In genomic region chr5:145083201-145083600, GRCm38 (mm10) we compare ENCODE assay signal across 12 mouse cellular contexts. TPM values are rescaled to one million over a fixed set of nuclear protein-coding genes. Genes with fewer than 3 reads are reported as not detected.
DNase-seq lines count a peak whose midpoint lies in the region; ATAC-seq and TF ChIP-seq lines count a peak whose summit lies in the region.
"Not testable (repeated sequence)": the region's sequence is repeated elsewhere in the genome, so short reads cannot be mapped to it uniquely, and the experiment has no call there.
"Had no signal": no experiment of that assay in that cellular context is flagged by ENCODE, and none has a peak within 500 bp of the region (broad histone marks: within the 10 kb centered on the region; RNA-seq: fewer than 3 reads in every experiment).

No protein-coding gene starts in this region.

- WGBS in embryonic facial prominence, embryonic 11.5 days, result 53% methylated on average over 6 of the region's 6 CpGs
- WGBS in forebrain, embryonic 16.5 days, result 56% methylated on average over 6 of the region's 6 CpGs
- 50% methylated on average over 6 of the region's 6 CpGs for WGBS in hindbrain, embryonic 11.5 days
- 50% methylated on average over 6 of the region's 6 CpGs for WGBS in kidney, embryonic 15.5 days
- WGBS in liver, embryonic 12.5 days (ENCODE audit: insufficient replicate concordance), result 41% methylated on average over 6 of the region's 6 CpGs
- 52% methylated on average over 6 of the region's 6 CpGs for WGBS in midbrain, embryonic 11.5 days
- 44% methylated on average over 6 of the region's 6 CpGs for WGBS in olfactory bulb, adult 2 months

- peak; percentile 7 for DNase-seq in CD4-positive, CD25-positive, alpha-beta regulatory T cell, adult 2 months (ENCODE audit: low read depth, low spot score)
- DNase-seq in embryonic facial prominence, embryonic 11.5 days (ENCODE audit: low spot score); hindbrain, embryonic 11.5 days (ENCODE audit: low spot score); midbrain, embryonic 11.5 days (ENCODE audit: low spot score, missing footprints): not testable (repeated sequence)

- TF ChIP-seq POLR2A in olfactory bulb, adult 2 months (IDR thresholded peaks at IDR 0.05; ENCODE audit: insufficient read depth, low read depth, low read length), result not testable (repeated sequence)

- peak overlapping the region; percentile 85 for H3K4me3 ChIP-seq in embryonic facial prominence, embryonic 11.5 days (ENCODE audit: low read depth, low read length)
- peak overlapping the region; percentile 96 for H3K4me3 ChIP-seq in forebrain, embryonic 16.5 days (replicated peaks; ENCODE audit: low read length)
- H3K4me3 ChIP-seq in hindbrain, embryonic 11.5 days (ENCODE audit: low read depth, low read length), result peak overlapping the region; percentile 72
- peak overlapping the region; percentile 95 for H3K4me3 ChIP-seq in kidney, embryonic 15.5 days (replicated peaks)
- peak overlapping the region; percentile 78 for H3K4me3 ChIP-seq in liver, embryonic 12.5 days
- H3K4me3 ChIP-seq in midbrain, embryonic 11.5 days (ENCODE audit: low read depth, low read length), result peak overlapping the region; percentile 85
- H3K4me3 ChIP-seq in olfactory bulb, adult 2 months (ENCODE audit: insufficient read depth, low read depth, low read length), result peak overlapping the region; percentile 90

- H3K27ac ChIP-seq in embryonic facial prominence, embryonic 11.5 days (replicated peaks; ENCODE audit: low read depth, low read length); olfactory bulb, adult 2 months (ENCODE audit: insufficient read depth, low read depth, low read length): not testable (repeated sequence)
- H3K27ac ChIP-seq in forebrain, embryonic 16.5 days (ENCODE audit: low read length), result peak overlapping the region; percentile 89
- H3K27ac ChIP-seq in hindbrain, embryonic 11.5 days (ENCODE audit: low read depth, low read length), result peak overlapping the region; percentile 79
- H3K27ac ChIP-seq in kidney, embryonic 15.5 days, result peak overlapping the region; percentile 79
- peak overlapping the region; percentile 69 for H3K27ac ChIP-seq in liver, embryonic 12.5 days
- peak overlapping the region; percentile 56; the same call in 1 of the 2 replicates for H3K27ac ChIP-seq in midbrain, embryonic 11.5 days (ENCODE audit: low read depth, low read length)

- not testable (repeated sequence) for H3K9me3 ChIP-seq in embryonic facial prominence, embryonic 11.5 days (replicated peaks; ENCODE audit: control insufficient read depth, low read length); forebrain, embryonic 16.5 days (ENCODE audit: control insufficient read depth, low read length); hindbrain, embryonic 11.5 days (ENCODE audit: control insufficient read depth, low read length); kidney, embryonic 15.5 days (replicated peaks); liver, embryonic 12.5 days (replicated peaks); midbrain, embryonic 11.5 days (ENCODE audit: control insufficient read depth, low read length)

- TF ChIP-seq CTCF in olfactory bulb, adult 2 months (IDR thresholded peaks at IDR 0.05; ENCODE audit: insufficient read depth, low read depth, low read length), result not testable (repeated sequence)

- H3K4me2 ChIP-seq in embryonic facial prominence, embryonic 11.5 days (ENCODE audit: low read depth, low read length), result peak overlapping the region; percentile 25; the same call in 1 of the 2 replicates
- peak overlapping the region; percentile 90 for H3K4me2 ChIP-seq in forebrain, embryonic 16.5 days (ENCODE audit: low read length)
- H3K4me2 ChIP-seq in hindbrain, embryonic 11.5 days (replicated peaks; ENCODE audit: low read depth, low read length), result peak overlapping the region; percentile 74
- H3K4me2 ChIP-seq in kidney, embryonic 15.5 days, result peak overlapping the region; percentile 78
- H3K4me2 ChIP-seq in liver, embryonic 12.5 days, result peak overlapping the region; percentile 84
- H3K4me2 ChIP-seq in midbrain, embryonic 11.5 days, result peak overlapping the region; percentile 92

- not testable (repeated sequence) for H3K27me3 ChIP-seq in embryonic facial prominence, embryonic 11.5 days (ENCODE audit: control insufficient read depth, insufficient read depth, low read length); forebrain, embryonic 16.5 days (replicated peaks; ENCODE audit: control insufficient read depth, insufficient read depth, low read length); hindbrain, embryonic 11.5 days (ENCODE audit: control insufficient read depth, insufficient read depth, low read length); kidney, embryonic 15.5 days; liver, embryonic 12.5 days (replicated peaks); midbrain, embryonic 11.5 days (ENCODE audit: control insufficient read depth, insufficient read depth, low read length)

- H3K9ac ChIP-seq in embryonic facial prominence, embryonic 11.5 days (replicated peaks; ENCODE audit: low read length), result peak overlapping the region; percentile 84
- peak overlapping the region; percentile 95 for H3K9ac ChIP-seq in forebrain, embryonic 16.5 days (replicated peaks; ENCODE audit: low read depth, low read length)
- peak overlapping the region; percentile 75 for H3K9ac ChIP-seq in hindbrain, embryonic 11.5 days (ENCODE audit: low read depth, low read length)
- H3K9ac ChIP-seq in kidney, embryonic 15.5 days, result peak overlapping the region; percentile 99
- peak overlapping the region; percentile 91 for H3K9ac ChIP-seq in liver, embryonic 12.5 days
- H3K9ac ChIP-seq in midbrain, embryonic 11.5 days (ENCODE audit: low read length), result peak overlapping the region; percentile 84

- not testable (repeated sequence) for H3K4me1 ChIP-seq in embryonic facial prominence, embryonic 11.5 days (ENCODE audit: control insufficient read depth, insufficient read depth, low read length); forebrain, embryonic 16.5 days (replicated peaks; ENCODE audit: control insufficient read depth, insufficient read depth, low read length); hindbrain, embryonic 11.5 days (replicated peaks; ENCODE audit: control insufficient read depth, insufficient read depth, low read length); midbrain, embryonic 11.5 days (ENCODE audit: control insufficient read depth, insufficient read depth, low read length); olfactory bulb, adult 2 months (ENCODE audit: control insufficient read depth, insufficient read depth, low read length)
- H3K4me1 ChIP-seq in kidney, embryonic 15.5 days, result peaks cover 15% of the 10 kb centered on the region
- peaks cover 26% of the 10 kb centered on the region for H3K4me1 ChIP-seq in liver, embryonic 12.5 days

- not testable (repeated sequence) for ATAC-seq in embryonic facial prominence, embryonic 11.5 days (replicated peaks; ENCODE audit: insufficient number of reproducible peaks, low FRiP score, low TSS enrichment, low read depth); liver, embryonic 12.5 days
- ATAC-seq in forebrain, embryonic 16.5 days, result peak; percentile 8
- peak; percentile 43 for ATAC-seq in hindbrain, embryonic 11.5 days (ENCODE audit: low FRiP score)
- peak; percentile 14; the same call in 1 of the 2 replicates for ATAC-seq in kidney, embryonic 15.5 days (replicated peaks; ENCODE audit: low FRiP score)
- peak; percentile 49 for ATAC-seq in midbrain, embryonic 11.5 days (ENCODE audit: low FRiP score)

- not testable (repeated sequence) for H3K36me3 ChIP-seq in embryonic facial prominence, embryonic 11.5 days (replicated peaks; ENCODE audit: control insufficient read depth, insufficient read depth, low read depth, low read length); forebrain, embryonic 16.5 days (ENCODE audit: control insufficient read depth, insufficient read depth); hindbrain, embryonic 11.5 days (ENCODE audit: control insufficient read depth, insufficient read depth, low read length); midbrain, embryonic 11.5 days (ENCODE audit: control insufficient read depth, insufficient read depth, low read length)
- H3K36me3 ChIP-seq in kidney, embryonic 15.5 days, result peaks cover 14% of the 10 kb centered on the region; the same call in 1 of the 2 replicates
- peaks cover 20% of the 10 kb centered on the region for H3K36me3 ChIP-seq in liver, embryonic 12.5 days

RNA-seq across cellular contexts. Expression of gene Arpc1a, which starts 0.4 kb away (rescaled TPM):
- polyA plus RNA-seq in embryonic facial prominence, embryonic 11.5 days (2014; fragmentation: Nextera tagmentation; extraction: Ambion mirVana), result 157 and 161 TPM in 2 replicates
- polyA plus RNA-seq in forebrain, embryonic 16.5 days (2015; fragmentation: Nextera tagmentation; extraction: Ambion mirVana), result 247 and 259 TPM in 2 replicates
- polyA plus RNA-seq in hindbrain, embryonic 11.5 days (2014; fragmentation: Nextera tagmentation; extraction: Ambion mirVana), result 179 and 185 TPM in 2 replicates
- 138 and 140 TPM in 2 replicates for polyA plus RNA-seq in kidney, embryonic 15.5 days (2015; fragmentation: Nextera tagmentation; extraction: Ambion mirVana)
- 74.5 and 75.5 TPM in 2 replicates for polyA plus RNA-seq in liver, embryonic 12.5 days (2016; fragmentation: Nextera tagmentation; extraction: Ambion mirVana)
- polyA plus RNA-seq in midbrain, embryonic 11.5 days (2014; fragmentation: Nextera tagmentation; extraction: Ambion mirVana), result 179 and 183 TPM in 2 replicates
- polyA plus RNA-seq in olfactory bulb, adult 2 months (2012; ENCODE audit: insufficient read depth, insufficient read length, low replicate concordance, missing spikeins), result not detected in 2 replicates

RNA-seq across cellular contexts. Expression of gene Kpna7, which starts 0.6 kb away (rescaled TPM):
- not detected in 2 replicates for polyA plus RNA-seq in embryonic facial prominence, embryonic 11.5 days (2014; fragmentation: Nextera tagmentation; extraction: Ambion mirVana)
- not detected in 2 replicates for polyA plus RNA-seq in forebrain, embryonic 16.5 days (2015; fragmentation: Nextera tagmentation; extraction: Ambion mirVana)
- polyA plus RNA-seq in hindbrain, embryonic 11.5 days (2014; fragmentation: Nextera tagmentation; extraction: Ambion mirVana), result not detected in 2 replicates
- polyA plus RNA-seq in kidney, embryonic 15.5 days (2015; fragmentation: Nextera tagmentation; extraction: Ambion mirVana), result not detected in 2 replicates
- 0.05 TPM in 2 replicates for polyA plus RNA-seq in liver, embryonic 12.5 days (2016; fragmentation: Nextera tagmentation; extraction: Ambion mirVana)
- polyA plus RNA-seq in midbrain, embryonic 11.5 days (2014; fragmentation: Nextera tagmentation; extraction: Ambion mirVana), result not detected in 2 replicates
- not detected in 2 replicates for polyA plus RNA-seq in olfactory bulb, adult 2 months (2012; ENCODE audit: insufficient read depth, insufficient read length, low replicate concordance, missing spikeins)
- polyA plus RNA-seq: adrenal gland, adult 2 months; frontal cortex, adult 2 months; inflammation-experienced regulatory T-cells, adult 6 months had no signal

RNA-seq across cellular contexts. Expression of gene Arpc1b, which starts 30.8 kb away (rescaled TPM):
- polyA plus RNA-seq in embryonic facial prominence, embryonic 11.5 days (2014; fragmentation: Nextera tagmentation; extraction: Ambion mirVana), result 55.5 and 65.0 TPM in 2 replicates
- polyA plus RNA-seq in forebrain, embryonic 16.5 days (2015; fragmentation: Nextera tagmentation; extraction: Ambion mirVana), result 62.2 and 63.7 TPM in 2 replicates
- polyA plus RNA-seq in hindbrain, embryonic 11.5 days (2014; fragmentation: Nextera tagmentation; extraction: Ambion mirVana), result 49.3 and 54.3 TPM in 2 replicates
- polyA plus RNA-seq in kidney, embryonic 15.5 days (2015; fragmentation: Nextera tagmentation; extraction: Ambion mirVana), result 294 and 313 TPM in 2 replicates
- polyA plus RNA-seq in liver, embryonic 12.5 days (2016; fragmentation: Nextera tagmentation; extraction: Ambion mirVana), result 175 and 180 TPM in 2 replicates
- polyA plus RNA-seq in midbrain, embryonic 11.5 days (2014; fragmentation: Nextera tagmentation; extraction: Ambion mirVana), result 44.3 and 48.3 TPM in 2 replicates
- not detected in 2 replicates for polyA plus RNA-seq in olfactory bulb, adult 2 months (2012; ENCODE audit: insufficient read depth, insufficient read length, low replicate concordance, missing spikeins)

RNA-seq across cellular contexts. Expression of gene 1700018F24Rik, which starts 40.4 kb away (rescaled TPM):
- polyA plus RNA-seq in embryonic facial prominence, embryonic 11.5 days (2014; fragmentation: Nextera tagmentation; extraction: Ambion mirVana), result not detected in 2 replicates
- polyA plus RNA-seq in forebrain, embryonic 16.5 days (2015; fragmentation: Nextera tagmentation; extraction: Ambion mirVana), result not detected in 2 replicates
- polyA plus RNA-seq in hindbrain, embryonic 11.5 days (2014; fragmentation: Nextera tagmentation; extraction: Ambion mirVana), result 0.13 TPM in 1 of 2 replicates, not detected in the other
- polyA plus RNA-seq in kidney, embryonic 15.5 days (2015; fragmentation: Nextera tagmentation; extraction: Ambion mirVana), result not detected in 2 replicates
- not detected in 2 replicates for polyA plus RNA-seq in liver, embryonic 12.5 days (2016; fragmentation: Nextera tagmentation; extraction: Ambion mirVana)
- polyA plus RNA-seq in midbrain, embryonic 11.5 days (2014; fragmentation: Nextera tagmentation; extraction: Ambion mirVana), result not detected in 2 replicates
- polyA plus RNA-seq in olfactory bulb, adult 2 months (2012; ENCODE audit: insufficient read depth, insufficient read length, low replicate concordance, missing spikeins), result not detected in 2 replicates
- polyA plus RNA-seq: adrenal gland, adult 2 months; frontal cortex, adult 2 months; inflammation-experienced regulatory T-cells, adult 6 months; Patski had no signal

RNA-seq across cellular contexts. Expression of gene Gm4871, which starts 50.6 kb away (rescaled TPM):
- not detected in 2 replicates for polyA plus RNA-seq in embryonic facial prominence, embryonic 11.5 days (2014; fragmentation: Nextera tagmentation; extraction: Ambion mirVana)
- polyA plus RNA-seq in forebrain, embryonic 16.5 days (2015; fragmentation: Nextera tagmentation; extraction: Ambion mirVana), result not detected in 2 replicates
- not detected in 2 replicates for polyA plus RNA-seq in hindbrain, embryonic 11.5 days (2014; fragmentation: Nextera tagmentation; extraction: Ambion mirVana)
- polyA plus RNA-seq in kidney, embryonic 15.5 days (2015; fragmentation: Nextera tagmentation; extraction: Ambion mirVana), result not detected in 2 replicates
- not detected in 2 replicates for polyA plus RNA-seq in liver, embryonic 12.5 days (2016; fragmentation: Nextera tagmentation; extraction: Ambion mirVana)
- not detected in 2 replicates for polyA plus RNA-seq in midbrain, embryonic 11.5 days (2014; fragmentation: Nextera tagmentation; extraction: Ambion mirVana)
- polyA plus RNA-seq in olfactory bulb, adult 2 months (2012; ENCODE audit: insufficient read depth, insufficient read length, low replicate concordance, missing spikeins), result not detected in 2 replicates
- polyA plus RNA-seq: adrenal gland, adult 2 months; frontal cortex, adult 2 months; inflammation-experienced regulatory T-cells, adult 6 months; Patski had no signal

Comparison
In these comparisons a context has a peak if more than half of its experiments do, and no peak if none do; other contexts are left out.
1. H3K4me2 ChIP-seq: peak in every context shown above with its lines; median percentile 92 in midbrain, embryonic 11.5 days; 90 in forebrain, embryonic 16.5 days; 84 in liver, embryonic 12.5 days; 78 in kidney, embryonic 15.5 days; 74 in hindbrain, embryonic 11.5 days; 25 in embryonic facial prominence, embryonic 11.5 days.